Mouse (Mus musculus) sigmoid colon, adult 10 weeks (tissue): ENCODE data around the gene Tfip11. TPM values are rescaled to one million over a fixed set of nuclear protein-coding genes. Genes with fewer than 3 reads are reported as not detected.

Source experiments
- polyA plus RNA-seq: library from polyadenylated mRNA; stranded (reverse); fragments of 350-450 nt; fragmentation: Illumina TruSeq; extraction: RNeasy Lipid Tissue Mini Kit (QIAGEN cat#74804); gene quantifications from one replicate; pipeline ENCODE4 v1.2.3, GENCODE M21; 2014; ENCODE audit warnings: low read depth, low replicate concordance

Tfip11 gene
- 6.4 TPM for polyA plus RNA-seq

DNA sequence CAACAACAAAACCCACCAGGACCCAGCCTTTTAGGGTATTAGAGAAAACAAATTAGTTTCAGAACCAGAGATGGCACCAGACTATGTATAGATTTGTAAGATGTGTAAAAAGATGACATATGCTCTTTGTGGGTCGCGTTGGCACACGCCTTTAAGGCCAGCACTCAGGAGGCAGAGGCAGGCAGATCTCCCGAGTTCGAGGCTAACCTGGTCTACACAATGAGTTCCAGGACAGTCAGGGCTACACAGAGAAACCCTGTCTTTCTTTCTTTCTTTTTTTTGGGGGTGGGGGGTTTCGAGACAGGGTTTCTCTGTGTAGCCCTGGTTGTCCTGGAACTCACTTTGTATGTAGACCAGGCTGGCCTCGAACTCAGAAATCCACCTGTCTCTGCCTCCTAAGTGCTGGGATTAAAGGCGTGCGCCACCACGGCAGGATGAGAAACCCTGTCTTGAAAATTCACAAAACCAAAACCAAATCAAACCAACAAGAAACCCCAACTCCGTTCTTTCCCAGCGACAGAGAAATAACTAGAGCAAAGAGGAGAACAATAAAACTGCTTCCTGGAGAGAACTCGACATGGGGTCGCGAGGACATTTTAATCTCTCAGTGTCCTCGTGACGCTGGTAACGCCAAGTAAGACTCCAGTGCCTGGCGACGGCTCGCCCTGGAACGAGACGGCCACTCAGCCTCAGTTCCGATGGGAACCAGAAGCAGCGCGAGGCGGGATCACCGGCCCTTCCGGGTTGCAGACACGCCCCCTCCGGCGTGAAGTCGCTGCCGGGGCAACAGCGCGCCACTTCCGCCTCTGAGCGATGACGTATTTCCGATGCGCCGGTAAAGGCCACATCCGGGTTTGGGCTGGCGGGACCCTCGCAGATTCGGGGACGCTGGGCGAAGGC lies at the start of gene Tfip11:
Tfip11 (plus strand) TSS at position 813 of the 900 bp plus-strand sequence.

DNA sequence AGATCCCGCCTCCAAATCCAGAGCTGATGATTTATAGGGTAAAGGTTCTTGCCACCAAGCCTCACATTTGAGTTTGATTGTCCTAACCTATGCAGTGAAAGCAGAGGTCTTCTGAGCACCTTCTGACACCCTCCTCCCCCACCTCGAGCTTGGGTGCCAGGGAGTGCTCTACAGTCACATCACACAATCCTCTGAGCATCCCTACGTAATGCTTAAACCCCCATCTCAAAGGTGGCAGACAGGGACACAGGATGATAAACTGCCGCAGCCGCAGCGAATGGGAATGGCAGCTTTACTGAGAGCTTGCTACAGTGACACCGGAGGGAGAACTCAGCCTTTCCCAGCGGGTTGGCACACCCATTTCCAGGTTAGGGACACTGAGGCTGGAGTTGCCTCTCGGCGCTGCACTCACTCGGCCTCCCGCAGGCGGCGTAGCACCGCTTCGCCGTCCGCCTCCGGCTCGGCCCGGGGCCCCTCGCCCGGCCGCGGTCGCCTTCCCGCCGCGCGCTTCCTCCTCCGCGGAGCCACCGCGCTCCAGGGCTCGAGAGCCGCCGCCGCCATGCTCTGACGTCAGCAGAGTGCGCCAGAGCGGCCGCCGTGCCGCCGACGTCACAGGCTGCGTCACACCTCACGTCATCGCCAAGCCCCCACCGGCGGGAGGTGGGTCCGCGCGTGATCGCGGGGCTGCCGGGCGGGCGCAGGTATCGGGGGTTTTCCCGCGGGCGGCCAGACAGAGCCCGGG lies 16.5 kb downstream of the Tfip11 start, which contains the start of the genes Srrd and Hps4:
Srrd (minus strand) TSS at position 578 of the 742 bp plus-strand sequence.
Hps4 (plus strand) TSS at position 621 of the 742 bp plus-strand sequence.

DNA sequence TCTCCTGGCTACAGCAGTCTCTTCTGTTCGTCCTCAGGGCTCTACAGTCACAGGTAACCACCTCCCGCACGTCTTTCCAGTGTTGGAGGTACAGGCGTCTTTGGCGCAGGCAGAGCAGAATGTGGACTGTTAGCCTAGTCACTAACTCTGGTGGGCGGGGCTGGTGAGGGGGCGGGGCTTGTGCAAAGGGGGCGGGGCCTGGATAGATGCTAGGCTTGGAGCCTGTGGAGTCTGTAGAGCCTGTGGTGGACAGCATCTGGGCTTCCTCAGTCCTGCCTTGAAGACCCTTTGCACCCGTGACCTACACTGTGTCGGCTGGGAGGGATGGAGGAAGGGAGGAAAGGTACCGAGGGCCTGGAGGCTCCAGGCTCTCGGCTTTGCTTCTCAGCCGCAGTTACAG lies 29.8 kb downstream of the Tfip11 start, which contains the start of gene Gm6583:
Gm6583 (minus strand) TSS at position 124 of the 400 bp plus-strand sequence.

Other genes with a start within 250 kb of the Tfip11 start
- gene Cryba4, start 73.8 kb upstream of the Tfip11 start, polyA plus RNA-seq: not detected
- gene Crybb1, start 70.5 kb upstream of the Tfip11 start, polyA plus RNA-seq: not detected
- gene Tpst2, start 49.7 kb upstream of the Tfip11 start, polyA plus RNA-seq: 4.1 TPM
- gene Srrd, start 16.7 kb downstream of the Tfip11 start, polyA plus RNA-seq: not detected
- gene Hps4, start 16.7 kb downstream of the Tfip11 start, polyA plus RNA-seq: 20.8 TPM
- gene Gm6583, start 29.7 kb downstream of the Tfip11 start, polyA plus RNA-seq: not detected
- not detected for gene Asphd2, start 68.5 kb downstream of the Tfip11 start, polyA plus RNA-seq
- not detected for gene Gm6588, start 123.1 kb downstream of the Tfip11 start, polyA plus RNA-seq